ENCODE assay signal across 30 mouse cellular contexts in genomic region chr15:62176076-62176475, GRCm38 (mm10).
"Had no signal": no experiment of that assay in that cellular context is flagged by ENCODE, and none has a peak within 500 bp of the region (broad histone marks: within the 10 kb centered on the region; RNA-seq: fewer than 3 reads in every experiment).

No protein-coding gene starts in this region.

- DNase-seq: heart, postnatal 10 days; heart, postnatal 14 days; heart, postnatal 36 days; heart, postnatal 4 days; kidney, adult 11 months; kidney, adult 18-20 months; kidney, adult 2 months; kidney, adult 8-10 months; kidney, adult 9 months; kidney, postnatal 10 days; kidney, postnatal 14 days; kidney, postnatal 25 days; kidney, postnatal 36 days; kidney, postnatal 4 days; layer of hippocampus, adult 9-11 months; layer of hippocampus, postnatal 36 days had no signal

- H3K9me3 ChIP-seq: heart, embryonic 12.5 days; heart, embryonic 13.5 days; heart, embryonic 15.5 days; hindbrain, embryonic 10.5 days; hindbrain, embryonic 12.5 days; hindbrain, embryonic 13.5 days; hindbrain, embryonic 15.5 days; intestine, embryonic 15.5 days; kidney, embryonic 15.5 days had no signal

- H3K27me3 ChIP-seq: heart, embryonic 12.5 days; heart, embryonic 13.5 days; heart, embryonic 15.5 days; hindbrain, embryonic 12.5 days; hindbrain, embryonic 13.5 days; hindbrain, embryonic 15.5 days; intestine, embryonic 15.5 days; kidney, embryonic 15.5 days had no signal

- H3K9ac ChIP-seq: heart, embryonic 12.5 days; heart, embryonic 13.5 days; heart, embryonic 15.5 days; hindbrain, embryonic 12.5 days; hindbrain, embryonic 13.5 days; hindbrain, embryonic 14.5 days; hindbrain, embryonic 15.5 days; intestine, embryonic 15.5 days; kidney, embryonic 15.5 days had no signal

- H3K27ac ChIP-seq: heart, embryonic 13.5 days; heart, embryonic 15.5 days; hindbrain, embryonic 10.5 days; hindbrain, embryonic 12.5 days; hindbrain, embryonic 13.5 days; hindbrain, embryonic 14.5 days; hindbrain, embryonic 15.5 days; hindbrain, postnatal 0 days; intestine, embryonic 15.5 days; kidney, embryonic 15.5 days; kidney, postnatal 0 days; layer of hippocampus, adult 2 months; left cerebral cortex, adult 2 months had no signal

- H3K4me1 ChIP-seq: hindbrain, embryonic 12.5 days; hindbrain, embryonic 13.5 days; hindbrain, embryonic 15.5 days; intestine, embryonic 15.5 days; kidney, embryonic 15.5 days had no signal

- H3K4me2 ChIP-seq: heart, embryonic 12.5 days; heart, embryonic 13.5 days; heart, embryonic 15.5 days; hindbrain, embryonic 12.5 days; hindbrain, embryonic 13.5 days; hindbrain, embryonic 14.5 days; hindbrain, embryonic 15.5 days; intestine, embryonic 15.5 days; kidney, embryonic 15.5 days had no signal

- H3K36me3 ChIP-seq: heart, embryonic 12.5 days; heart, embryonic 13.5 days; heart, embryonic 15.5 days; hindbrain, embryonic 10.5 days; hindbrain, embryonic 12.5 days; hindbrain, embryonic 13.5 days; hindbrain, embryonic 15.5 days; intestine, embryonic 15.5 days; kidney, embryonic 15.5 days had no signal

- H3K4me3 ChIP-seq: heart, embryonic 12.5 days; heart, embryonic 13.5 days; heart, embryonic 15.5 days; hindbrain, embryonic 10.5 days; hindbrain, embryonic 12.5 days; hindbrain, embryonic 13.5 days; hindbrain, embryonic 15.5 days; intestine, embryonic 15.5 days; kidney, embryonic 15.5 days; layer of hippocampus, adult 2 months; left cerebral cortex, adult 2 months had no signal
